Mouse (Mus musculus) right cerebral cortex, postnatal 25 days (tissue): ENCODE results near the gene Dnttip1.

Experiments
- DNase-seq: peaks from one replicate; pipeline ENCODE4 v3.0.0; 2022

Dnttip1 gene

GRCm38 (mm10) chr2:164815348-164815747, 69.6 kb downstream of the Dnttip1 start:
- no peak for DNase-seq

- no peak for DNase-seq
Measured at GRCm38 (mm10) chr2:164815821-164816220, 70.0 kb downstream of the Dnttip1 start.

DNA sequence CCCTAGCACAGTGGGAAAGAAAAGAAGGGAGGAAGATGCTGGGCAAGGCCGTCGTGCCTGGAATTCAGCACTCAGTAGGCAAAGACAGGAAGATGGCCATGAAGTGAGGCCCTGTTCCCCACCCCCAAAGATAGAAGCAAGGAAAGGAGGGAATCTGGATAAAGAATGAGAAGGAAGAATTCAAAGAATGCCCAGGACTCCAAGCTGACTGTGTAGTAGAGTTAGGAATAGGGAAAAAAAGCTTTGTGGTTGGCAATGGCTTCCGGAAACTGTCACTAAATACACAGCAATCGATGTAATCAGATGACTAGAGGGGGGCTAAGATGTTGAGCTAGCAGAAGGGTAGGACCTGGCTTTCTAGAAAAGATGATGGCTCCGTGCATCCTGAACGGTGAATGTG, 71.4 kb downstream of the Dnttip1 start:
- no peak for DNase-seq

DNA sequence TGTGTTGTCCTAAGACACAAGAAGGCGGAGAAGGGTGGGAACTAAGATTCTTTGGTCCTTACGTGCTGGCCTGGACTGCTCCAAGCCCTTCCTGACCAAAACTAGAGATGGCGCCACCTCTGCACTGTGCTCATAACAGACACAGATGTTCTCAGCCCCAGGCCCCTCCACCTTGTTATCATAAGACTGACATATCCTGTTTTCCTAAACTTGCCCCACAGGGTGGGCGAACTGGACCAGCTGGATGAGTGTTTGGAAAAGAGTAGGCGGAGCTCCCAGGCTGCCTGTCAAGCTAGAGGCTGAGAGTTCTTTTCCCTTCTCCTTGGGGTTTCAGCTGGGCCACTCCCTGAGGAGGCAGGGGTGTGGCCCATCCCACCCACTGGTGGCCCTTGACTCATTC, 71.9 kb downstream of the Dnttip1 start:
- no peak for DNase-seq
